Mouse (Mus musculus) mesoderm, embryonic 11.5 days (tissue): Measurements from ENCODE around the gene D930048N14Rik.
"Not testable (repeated sequence)": the region's sequence is repeated elsewhere in the genome, so short reads cannot be mapped to it uniquely, and the experiment has no call there.

ENCODE experiments used
- DNase-seq: peaks from one replicate; pipeline ENCODE4 v3.0.0-alpha.2; 2012; ENCODE audit warnings: low read depth, low spot score

Gene D930048N14Rik

DNA sequence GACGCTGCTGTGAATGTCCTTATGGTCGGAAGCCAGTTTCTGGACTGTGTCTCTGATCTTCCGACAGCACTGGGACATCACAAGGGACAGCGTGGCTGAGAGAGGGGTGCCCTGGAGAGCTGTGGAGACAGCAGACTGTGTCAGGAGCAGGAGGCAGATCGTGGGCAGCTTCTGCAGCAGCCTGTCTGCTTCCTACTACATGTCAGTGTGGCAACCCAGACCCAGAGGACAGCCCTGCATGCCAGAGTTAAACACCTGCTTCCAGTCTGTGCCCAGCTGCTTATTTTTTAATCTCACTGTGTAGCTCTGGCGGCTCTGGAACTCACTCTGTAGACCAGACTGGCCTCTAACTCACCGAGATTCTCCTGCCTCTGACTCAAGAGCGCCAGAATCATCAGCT, 22.8 kb upstream of the D930048N14Rik start:
- DNase-seq = no peak

DNA sequence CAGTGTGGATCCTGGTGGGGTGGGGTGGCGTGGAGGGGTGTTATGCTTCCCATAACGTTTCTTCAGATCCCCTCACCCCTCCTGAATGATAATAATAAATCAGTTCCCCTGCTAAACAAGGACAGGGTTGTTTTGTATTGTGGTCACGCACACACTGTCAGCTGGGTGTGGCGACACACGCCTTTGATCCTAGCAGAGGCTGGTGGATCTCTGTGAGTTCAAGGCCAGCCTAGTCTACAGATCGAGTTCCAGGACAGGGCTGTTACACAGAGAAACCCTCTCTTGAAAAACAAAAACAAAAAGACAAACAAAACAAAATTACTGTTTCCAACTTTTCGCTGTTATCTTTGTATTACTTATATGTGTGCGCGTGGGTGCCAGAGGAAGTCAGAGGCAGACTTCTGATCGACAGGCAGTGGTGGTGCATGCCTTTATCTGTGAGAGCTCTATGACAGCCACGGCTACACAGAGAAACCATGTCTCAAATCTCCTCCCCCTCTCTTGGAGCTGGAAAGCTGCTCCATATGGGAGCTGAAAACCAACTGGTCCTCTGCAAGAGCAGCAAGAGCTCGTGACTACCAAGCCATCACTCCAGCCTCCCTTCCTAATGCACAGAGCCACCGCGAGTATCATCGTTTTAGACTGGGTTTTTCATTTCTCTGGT, 21.0 kb upstream of the D930048N14Rik start:
- no peak for DNase-seq

DNA sequence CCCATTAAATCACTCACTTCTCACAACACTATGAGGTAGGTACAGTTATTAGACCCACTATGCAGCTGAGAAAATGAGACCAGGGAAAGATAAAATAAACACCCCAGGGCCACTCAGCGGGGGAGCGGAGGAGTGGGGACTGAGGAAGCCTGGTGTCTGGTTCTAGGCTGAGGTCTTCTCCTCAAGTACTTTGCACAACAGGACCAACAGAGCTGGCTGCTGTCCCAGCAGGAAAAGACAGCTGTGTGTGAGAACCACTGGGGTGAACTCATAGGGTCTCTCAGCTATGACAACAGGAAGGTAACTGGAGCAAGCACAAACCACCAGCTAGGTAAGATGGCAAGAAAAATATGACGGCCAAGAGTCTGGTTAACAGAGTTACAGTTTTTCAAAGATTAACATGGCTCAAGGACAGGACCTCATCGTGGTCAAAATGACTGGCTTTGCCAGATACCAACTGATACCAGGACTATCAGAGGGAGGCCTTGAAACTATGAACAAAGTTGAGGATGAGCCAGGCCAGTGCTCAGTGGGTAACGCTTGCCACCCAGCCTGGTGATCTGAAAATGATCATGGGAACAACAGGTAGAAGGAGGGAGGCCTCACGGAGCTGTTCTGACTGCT, 18.5 kb upstream of the D930048N14Rik start:
- no peak for DNase-seq

DNA sequence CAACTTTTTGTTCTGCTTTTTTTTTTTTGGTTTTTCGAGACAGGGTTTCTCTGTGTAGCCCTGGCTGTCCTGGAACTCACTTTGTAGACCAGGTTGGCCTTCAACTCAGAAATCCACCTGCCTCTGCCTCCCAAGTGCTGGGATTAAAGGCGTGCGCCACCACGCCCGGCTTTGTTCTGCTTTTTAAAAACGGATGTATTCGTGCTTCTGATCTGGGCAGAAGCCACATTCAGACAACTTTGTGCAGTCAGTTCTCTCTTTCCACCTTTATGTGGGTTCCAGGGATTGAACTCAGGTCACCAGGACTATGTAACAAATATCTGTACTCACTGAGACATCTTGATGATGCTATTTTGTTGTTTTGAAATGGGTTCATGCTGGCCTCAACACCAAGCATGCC, 17.6 kb upstream of the D930048N14Rik start:
- DNase-seq = not testable (repeated sequence)

DNA sequence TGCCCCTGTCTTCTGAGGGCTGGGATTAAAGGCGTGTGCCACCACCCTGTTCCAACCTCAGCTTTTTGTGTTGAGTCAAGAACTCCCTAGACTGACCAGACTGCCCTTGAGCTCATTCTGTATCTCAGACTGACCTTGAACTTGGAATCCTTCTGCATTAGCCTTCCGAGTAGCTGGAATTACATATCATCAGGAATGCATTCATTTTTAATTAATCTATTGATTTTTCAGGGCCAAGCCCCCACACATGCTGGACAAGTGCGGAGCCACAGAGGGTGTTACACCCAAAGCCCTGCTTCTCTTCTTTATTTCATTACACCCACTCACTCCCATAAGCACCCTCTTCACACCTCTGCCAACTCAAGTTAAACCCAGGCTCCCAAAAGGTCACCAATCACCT, 17.0 kb upstream of the D930048N14Rik start:
- DNase-seq = no peak

DNA sequence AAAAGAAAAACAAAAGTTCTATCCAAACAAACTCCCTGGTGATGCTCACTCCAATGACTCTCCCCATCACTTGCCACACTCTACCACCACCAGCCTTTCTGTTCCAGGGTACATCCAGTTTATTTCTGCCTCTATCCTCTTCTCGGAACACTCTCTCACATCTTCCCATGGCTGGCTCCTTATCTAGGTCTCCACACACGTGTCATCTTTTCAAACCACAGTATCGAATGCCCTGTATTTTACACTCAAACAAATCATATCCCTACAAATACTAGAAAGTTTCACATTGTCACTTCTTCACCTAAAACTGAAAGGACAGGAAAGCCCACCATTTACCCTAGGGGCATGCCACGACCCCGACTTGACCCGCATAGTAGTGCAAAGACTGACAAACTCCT, 15.6 kb upstream of the D930048N14Rik start:
- no peak for DNase-seq

DNA sequence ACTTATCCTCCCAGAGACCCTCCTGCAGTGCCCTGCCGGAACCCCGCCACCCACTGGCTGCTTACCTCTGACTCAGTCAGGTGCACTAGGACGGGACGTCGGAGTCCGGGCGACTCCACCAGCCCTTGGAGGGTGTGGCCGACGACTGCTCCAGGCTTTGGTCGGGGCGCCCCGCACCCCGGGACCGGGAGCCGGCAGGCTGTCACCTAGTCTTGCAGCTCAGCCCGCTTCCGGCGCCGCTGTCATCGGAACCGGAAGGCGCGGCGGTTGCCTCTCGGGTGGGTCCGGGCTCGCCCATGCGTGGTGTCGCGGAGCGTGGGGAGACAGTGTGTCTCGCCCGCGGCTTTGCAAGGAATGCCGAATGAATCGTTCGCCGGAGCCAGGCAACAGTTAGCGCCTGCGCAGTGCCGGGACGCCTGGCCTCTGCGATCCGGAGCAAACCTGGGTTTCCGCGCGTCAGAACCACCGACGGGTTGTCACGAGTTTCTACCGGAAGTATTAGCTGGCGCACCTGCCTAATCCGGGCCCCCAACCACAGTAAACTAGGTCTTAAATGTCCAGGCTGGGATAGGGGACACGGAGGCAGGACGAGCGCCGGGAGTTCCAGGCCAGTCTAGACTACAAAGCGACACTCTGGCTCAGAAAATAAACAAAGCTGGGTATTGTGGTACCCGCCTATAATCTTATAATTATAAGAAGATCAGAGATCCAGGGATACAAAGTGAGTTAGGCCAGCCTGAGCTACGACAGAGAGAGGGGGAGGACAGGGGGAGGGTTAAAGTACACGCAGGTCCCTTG, 15.0 kb upstream of the D930048N14Rik start, which contains the start of gene Rmnd5b:
Rmnd5b (minus strand) TSS at position 372 of the 798 bp plus-strand sequence.
- peak; percentile 87 for DNase-seq

DNA sequence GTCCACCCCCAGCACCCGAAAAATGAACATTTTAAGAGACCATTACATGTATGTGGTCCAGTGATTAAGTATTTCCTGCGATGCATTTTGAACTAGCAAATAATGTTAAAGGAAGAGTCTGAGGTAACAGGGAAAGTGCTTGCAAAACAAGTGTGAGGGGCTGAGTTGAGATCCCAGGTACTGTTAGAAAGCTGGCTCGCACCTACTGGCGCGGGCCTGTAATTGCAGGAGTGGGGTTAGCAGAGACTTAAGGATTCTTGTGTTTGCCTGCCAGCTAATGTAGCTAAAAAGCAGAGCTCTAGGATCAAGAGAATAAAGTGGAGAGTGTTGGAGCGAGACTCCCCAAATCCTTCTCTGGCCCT, 14.4 kb upstream of the D930048N14Rik start:
- peak; percentile 79 for DNase-seq

DNA sequence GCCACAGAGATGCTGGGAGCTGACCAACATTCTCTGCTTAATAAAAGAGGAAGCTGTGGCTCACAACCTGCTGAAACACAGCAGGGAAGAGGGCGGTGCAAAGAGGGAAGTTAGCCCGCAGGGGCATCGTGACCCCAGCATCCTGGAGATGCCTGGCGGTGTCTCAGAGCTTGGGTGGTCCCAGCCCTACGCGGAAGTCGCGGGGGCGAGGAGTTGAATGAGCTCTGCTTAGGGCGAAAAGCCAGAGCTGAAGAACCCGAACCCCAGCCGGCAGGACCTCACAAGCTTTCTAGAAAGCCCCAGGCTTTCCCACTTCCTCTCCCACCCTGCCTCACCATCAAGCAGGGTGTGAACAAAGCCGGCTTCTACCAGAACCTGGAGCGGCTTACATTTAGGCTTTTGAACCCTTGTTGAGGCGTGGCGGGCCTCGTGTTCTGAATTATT, 12.8 kb upstream of the D930048N14Rik start:
- DNase-seq = peak; percentile 82

DNA sequence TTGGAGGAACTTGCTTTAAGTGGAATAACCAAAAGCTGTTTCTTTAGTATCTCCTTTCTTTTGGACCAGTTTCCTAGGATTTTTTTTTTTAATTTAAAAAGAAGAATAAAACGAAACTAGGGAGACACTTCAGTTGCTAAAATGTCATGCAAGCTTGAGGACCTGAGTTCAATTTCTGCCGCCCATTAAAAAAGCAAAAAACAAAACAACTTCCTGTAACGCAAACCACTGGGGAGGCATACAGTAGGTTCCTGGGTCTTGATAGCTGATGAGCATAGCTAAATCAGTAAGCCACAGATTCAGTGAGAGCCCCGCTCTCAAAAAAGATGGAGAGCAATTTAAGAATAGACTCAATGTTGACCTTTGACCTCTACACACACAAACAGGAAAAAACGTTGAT, 12.3 kb upstream of the D930048N14Rik start:
- no peak for DNase-seq

DNA sequence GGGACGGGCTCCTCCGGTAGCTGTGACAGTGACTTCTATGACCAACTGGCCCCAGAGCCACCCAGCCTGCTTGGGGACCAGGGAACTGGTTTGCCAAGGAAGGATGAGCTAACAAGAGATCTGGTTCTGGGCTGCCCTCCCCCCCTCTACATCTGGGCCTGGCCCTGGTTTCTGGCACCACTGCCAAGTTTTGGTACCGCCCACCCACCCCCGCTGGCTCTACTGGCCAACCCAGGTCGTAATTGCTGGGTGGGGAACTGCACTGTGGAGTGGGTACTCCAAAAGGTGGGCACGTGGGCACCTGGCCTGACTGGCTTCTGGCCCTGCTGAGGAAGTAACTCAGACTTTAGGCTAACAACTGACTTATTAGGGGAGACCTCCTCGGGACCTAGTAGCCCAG, 10.0 kb upstream of the D930048N14Rik start:
- DNase-seq = no peak

DNA sequence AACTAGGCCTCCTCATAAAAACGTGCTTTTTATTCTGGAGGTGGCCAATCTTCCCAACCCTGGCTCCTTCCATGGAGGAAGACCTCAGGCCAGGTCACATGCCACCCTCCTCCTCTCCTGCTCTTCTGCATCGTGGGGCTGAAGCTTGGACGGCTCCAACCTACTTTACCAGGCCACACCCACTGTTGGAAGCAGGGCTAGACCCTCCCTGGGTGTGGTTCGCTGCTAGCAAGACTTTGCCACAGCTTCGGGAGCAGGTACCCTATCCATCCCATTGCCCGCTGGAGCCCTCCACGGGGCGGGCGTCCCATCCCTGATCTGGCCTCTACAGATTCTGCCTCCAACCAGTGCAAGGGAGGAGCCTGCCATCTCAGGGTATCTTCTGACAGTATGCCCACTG, 7.6 kb upstream of the D930048N14Rik start:
- no peak for DNase-seq

DNA sequence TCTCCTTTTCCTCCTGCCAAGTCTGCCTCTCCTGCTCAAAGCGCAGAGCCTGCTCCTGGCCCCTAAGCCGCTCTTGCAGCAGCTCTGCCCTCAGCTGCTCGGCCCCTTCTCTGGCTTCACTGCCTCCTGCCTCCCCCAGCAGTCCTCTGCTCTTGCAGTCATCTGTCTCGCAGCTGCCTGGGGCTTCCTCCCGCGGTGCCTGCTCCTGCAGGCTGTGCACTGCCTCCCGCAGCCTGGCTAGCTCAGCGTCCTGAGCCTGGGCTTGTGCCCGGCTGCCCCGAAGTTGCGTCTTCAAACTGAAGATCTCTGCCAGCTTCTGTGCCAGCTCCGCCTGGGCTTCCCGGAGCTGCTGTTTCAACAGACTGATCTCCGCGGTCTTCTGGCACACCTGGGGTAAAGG, 7.0 kb upstream of the D930048N14Rik start:
- no peak for DNase-seq

DNA sequence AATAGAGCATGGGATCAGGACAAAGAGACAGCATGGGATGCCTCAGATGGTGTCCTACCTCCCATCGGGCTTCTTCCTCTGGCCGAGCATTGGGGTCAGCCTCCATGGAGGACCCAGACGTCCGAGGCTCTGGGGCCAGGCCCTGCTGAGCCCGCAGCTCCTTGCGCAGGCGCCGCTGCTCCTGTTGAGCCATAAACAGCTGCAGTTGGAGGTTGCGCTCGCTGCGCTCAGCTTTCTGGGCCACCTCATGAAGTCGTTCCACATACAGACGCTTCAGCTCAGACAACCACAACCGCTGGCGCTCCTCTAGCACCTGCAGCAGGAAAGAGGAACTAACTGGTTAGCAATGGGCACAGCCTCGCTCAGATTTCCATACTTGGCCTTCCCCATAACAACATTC, 6.5 kb upstream of the D930048N14Rik start:
- no peak for DNase-seq

DNA sequence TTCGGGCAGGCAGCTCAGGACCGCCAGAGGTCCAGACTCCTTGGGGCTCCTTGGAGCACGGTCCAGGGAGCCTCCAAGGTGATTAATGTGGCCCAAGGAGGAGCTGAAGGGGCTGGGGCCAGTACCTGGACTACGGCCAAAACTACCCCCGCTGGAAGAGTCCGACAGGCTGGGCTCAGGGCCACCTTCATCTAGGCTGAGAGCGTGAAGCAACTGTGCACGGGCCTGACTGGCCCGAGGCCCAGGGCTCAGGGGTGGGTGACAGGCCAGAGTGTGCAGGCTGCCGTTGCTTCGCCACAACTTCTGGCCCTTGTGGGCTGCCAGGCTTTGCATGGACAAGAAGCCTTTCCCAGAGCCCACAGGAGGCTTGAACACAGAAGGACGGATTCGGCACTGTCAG, 5.5 kb upstream of the D930048N14Rik start:
- no peak for DNase-seq

DNA sequence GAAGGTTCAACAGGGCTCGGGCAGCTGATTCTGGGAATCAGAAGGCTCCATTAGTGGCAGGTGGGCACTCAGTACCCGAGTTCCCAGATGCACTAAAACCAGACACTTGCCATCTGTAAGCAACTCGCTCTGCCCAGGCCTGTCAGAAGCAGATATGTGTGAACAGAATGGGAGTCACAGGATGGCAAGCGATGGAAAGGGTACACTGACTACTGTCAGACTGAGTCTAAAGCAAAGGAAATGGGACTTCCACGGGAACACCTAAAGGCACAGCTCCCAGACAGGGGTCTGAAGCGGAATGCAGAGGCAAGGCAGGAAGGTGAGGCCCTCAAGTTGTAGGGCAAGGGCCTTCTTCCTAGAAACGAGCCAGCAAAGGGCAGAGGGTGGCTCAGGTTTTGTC, 4.5 kb upstream of the D930048N14Rik start:
- DNase-seq = no peak

DNA sequence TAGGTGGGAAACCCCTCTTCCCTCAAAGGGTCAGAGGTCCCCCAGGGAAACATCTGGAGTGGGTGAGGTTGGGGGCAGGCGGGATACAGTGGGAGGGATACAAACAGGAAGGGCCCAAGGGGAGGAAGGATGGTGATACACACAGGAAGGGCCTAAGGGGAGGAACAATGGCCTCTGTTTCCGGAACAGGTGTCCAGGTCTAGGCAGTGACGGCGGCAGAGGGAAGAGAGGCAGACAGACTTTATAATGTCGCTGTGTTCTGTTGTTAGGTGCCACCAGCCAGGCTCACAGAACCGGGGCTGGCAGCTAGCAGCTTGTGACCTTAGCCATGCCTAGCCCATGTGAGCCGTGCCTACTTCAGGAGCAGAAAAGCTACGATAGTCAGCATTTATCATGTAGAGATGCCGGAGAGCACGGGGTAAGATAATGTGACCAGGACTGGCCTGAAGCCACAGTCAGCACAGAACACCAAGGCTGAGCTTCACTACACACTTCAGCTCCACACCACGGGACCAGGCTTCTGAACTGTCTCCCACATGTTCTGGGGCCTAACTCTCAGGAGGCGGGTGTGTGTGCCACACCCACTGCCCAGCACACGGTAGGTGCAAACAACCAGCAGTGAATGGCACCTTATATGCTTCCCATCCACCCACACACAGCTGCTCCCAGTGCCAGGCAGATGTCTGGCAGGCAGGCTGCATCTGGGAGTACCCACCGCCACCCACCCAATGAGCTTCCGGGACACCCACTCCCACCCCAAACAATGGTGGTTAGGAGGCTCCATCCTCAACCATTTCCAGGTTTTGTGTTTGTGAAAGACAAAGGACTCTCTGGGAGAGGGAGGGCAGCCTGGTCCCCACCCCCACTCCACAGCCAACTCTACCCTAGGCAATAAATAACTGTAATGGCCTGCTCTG, 3.7 kb upstream of the D930048N14Rik start:
- DNase-seq = no peak

DNA sequence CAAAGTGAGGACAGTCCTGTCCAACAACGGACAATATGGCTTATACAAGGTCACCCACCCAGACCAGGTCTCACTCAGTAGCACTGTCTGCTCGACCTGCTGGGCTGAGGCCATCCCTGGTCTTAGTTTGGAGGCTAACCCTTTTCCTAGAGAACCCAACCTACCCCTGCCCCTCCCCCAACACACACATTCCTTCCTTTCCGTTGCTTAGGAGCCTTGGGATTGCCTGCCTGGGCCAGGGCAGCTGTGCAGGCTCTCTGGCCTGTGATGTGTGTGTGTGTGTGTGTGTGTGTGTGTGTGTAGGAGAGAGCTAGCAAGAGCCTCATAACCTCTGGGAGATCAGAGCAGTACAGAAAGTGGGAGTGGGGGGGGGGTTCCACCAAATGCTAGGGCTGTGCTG, 2.2 kb upstream of the D930048N14Rik start:
- peak; percentile 75 for DNase-seq

DNA sequence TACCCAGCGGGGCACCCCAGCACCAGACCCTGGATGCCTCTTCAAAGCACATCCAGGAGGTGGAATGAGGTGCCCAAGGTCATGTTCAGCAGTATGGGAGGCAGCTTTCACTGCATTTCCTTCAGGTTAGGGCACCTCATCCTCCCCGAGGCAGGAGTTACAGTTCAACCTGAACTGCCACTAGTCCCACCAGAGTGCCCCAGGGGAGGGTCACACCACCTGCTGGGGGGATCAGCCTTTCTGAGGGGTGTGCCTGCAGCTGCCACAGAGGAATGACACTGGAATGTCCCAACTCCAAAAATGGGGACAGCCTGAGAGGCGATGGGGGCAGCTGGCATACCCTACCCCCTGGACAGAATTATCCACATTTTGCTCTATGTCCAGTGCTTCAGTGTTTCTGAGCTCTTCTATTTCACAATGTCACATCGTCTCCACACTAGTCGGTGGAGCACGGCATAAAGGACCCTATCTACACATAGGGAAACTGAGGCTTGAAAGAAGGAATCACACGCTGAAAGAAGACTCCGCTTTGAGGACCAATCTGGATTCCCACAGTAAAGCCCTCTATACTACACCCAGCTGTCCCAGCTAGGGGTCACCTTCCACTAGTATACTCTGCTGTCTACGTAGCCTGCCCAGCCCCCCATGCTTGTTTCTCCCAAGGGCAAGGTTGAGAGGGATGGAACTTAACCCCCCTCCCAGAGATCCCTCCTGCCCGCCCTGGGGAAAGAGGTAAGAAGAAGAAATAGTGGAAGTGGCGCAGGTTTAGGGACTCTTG, 1.5 kb upstream of the D930048N14Rik start:
- no peak for DNase-seq

DNA sequence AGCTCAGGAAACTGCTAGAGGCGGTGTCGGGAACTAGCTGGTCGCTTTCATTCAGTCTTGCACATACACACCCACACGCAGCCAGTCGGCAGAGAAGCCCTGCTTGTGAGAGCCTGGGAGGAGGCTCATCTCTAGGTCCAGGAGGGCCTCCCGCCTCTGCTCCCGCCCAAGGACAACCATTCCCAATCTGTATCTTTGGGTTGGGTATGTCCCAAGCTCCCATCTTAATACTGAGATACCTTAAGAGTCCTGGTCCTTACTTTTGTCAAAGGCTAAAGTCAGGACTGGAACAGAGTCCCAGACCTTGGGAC, 910 bp upstream of the D930048N14Rik start:
- no peak for DNase-seq

DNA sequence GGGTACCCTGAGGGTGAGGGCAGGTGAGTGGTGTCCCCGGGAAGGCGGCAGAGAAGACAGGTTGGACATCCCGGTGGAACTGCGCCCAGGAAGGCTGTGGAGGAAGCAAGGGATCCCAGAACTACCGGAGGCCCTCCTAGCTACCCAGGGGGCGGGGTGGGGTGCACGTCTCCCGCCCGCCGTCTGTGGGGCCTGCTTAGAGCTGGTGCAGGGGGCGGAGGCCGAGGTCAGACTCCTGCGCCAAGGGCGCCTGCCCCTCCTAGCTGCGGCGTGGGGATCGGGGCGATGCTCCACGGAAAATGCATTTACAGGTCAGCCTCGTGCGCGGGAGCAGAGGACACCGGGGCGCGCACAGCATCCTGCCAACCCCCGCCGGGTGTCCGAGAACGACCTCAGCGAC, 493 bp upstream of the D930048N14Rik start:
- DNase-seq = no peak
